Mouse (Mus musculus) midbrain, postnatal 0 days (tissue): ENCODE measurements around the gene Ehd4. TPM values are rescaled to one million over a fixed set of nuclear protein-coding genes. Genes with fewer than 3 reads are reported as not detected.
A peak's percentile ranks its signal among the peaks of the same experiment; 100 is the strongest.

Experiments used
- ATAC-seq: fragments of 200-750 bp; cut with Nextera tagmentation; 2 replicates; pipeline ENCODE4 v1.8.0; 2017; ENCODE audit warnings: moderate number of reproducible peaks, mild to moderate bottlenecking, moderate TSS enrichment, moderate library complexity; ENCODE audit not compliant: low FRiP score
- DNase-seq: peaks from one replicate; pipeline ENCODE4 v3.0.0-alpha.2; 2015; ENCODE audit warnings: low spot score
- H3K27ac ChIP-seq: fragments of 300-500 bp; sonication (generic); 2 replicates; pipeline ENCODE4 v1.5.1; 2014; ENCODE audit warnings: low read depth, mild to moderate bottlenecking, low read length, mixed read lengths
- H3K27me3 ChIP-seq: fragments of 300-500 bp; sonication (generic); 2 replicates; pipeline ENCODE4 v1.6.1; 2014; ENCODE audit warnings: low read length, control low read depth, mixed read lengths; ENCODE audit not compliant: insufficient read depth
- H3K36me3 ChIP-seq: fragments of 300-500 bp; sonication (generic); 2 replicates; pipeline ENCODE4 v1.6.1; 2014; ENCODE audit warnings: low read length, control low read depth, mixed read lengths; ENCODE audit not compliant: insufficient read depth
- H3K4me1 ChIP-seq: fragments of 300-500 bp; sonication (generic); 2 replicates; pipeline ENCODE4 v1.6.1; 2014; ENCODE audit warnings: mild to moderate bottlenecking, control low read depth, antibody characterized with exemption, low read length, mixed read lengths; ENCODE audit not compliant: insufficient read depth
- H3K4me2 ChIP-seq: fragments of 300-500 bp; sonication (generic); 2 replicates; pipeline ENCODE4 v1.6.1; 2014; ENCODE audit warnings: low read depth, mild to moderate bottlenecking, low read length, mixed read lengths; ENCODE audit not compliant: poor library complexity, severe bottlenecking
- H3K4me3 ChIP-seq: fragments of 300-500 bp; sonication (generic); 2 replicates; pipeline ENCODE4 v1.5.1; 2014; ENCODE audit warnings: low read depth, mild to moderate bottlenecking, low read length, moderate library complexity
- H3K9ac ChIP-seq: fragments of 300-500 bp; sonication (generic); replicated peaks from 2 replicates; pipeline ENCODE4 v1.6.1; 2014; ENCODE audit warnings: mild to moderate bottlenecking, low read length, moderate library complexity, mixed read lengths; ENCODE audit not compliant: poor library complexity, severe bottlenecking
- H3K9me3 ChIP-seq: fragments of 300-500 bp; sonication (generic); 2 replicates; pipeline ENCODE4 v1.6.1; 2016; ENCODE audit warnings: low read length, control low read depth
- CTCF ChIP-seq: IDR thresholded peaks from 2 replicates; pipeline ENCODE4 v1.5.1; 2016; ENCODE audit warnings: antibody characterized with exemption, mild to moderate bottlenecking
- WGBS: fragments of 180-500 bp; shearing (Covaris S2); extraction: QIAGEN DNeasy Blood & Tissue Kit; methylation state at CpG from one replicate; pipeline ENCODE4 v1.1.7; 2014; 5-methylcytosine and 5-hydroxymethylcytosine counted together
- polyA plus RNA-seq: library from polyadenylated mRNA; unstranded; fragments of >200 nt; fragmentation: Nextera tagmentation; extraction: Ambion mirVana; gene quantifications from 2 replicates; pipeline ENCODE4 v1.2.1, GENCODE M21; 2015
- total RNA-seq: library from RNA; depleted of rRNA; stranded (reverse); fragments of >200 nt; gene quantifications from 2 replicates; pipeline ENCODE4 v1.2.3, GENCODE M21; 2014; rRNA removed

Gene Ehd4
- 6.5 and 9.5 TPM in 2 replicates for total RNA-seq
- polyA plus RNA-seq, result 16.2 and 19.7 TPM in 2 replicates

- H3K4me3 ChIP-seq, result peak within 1 kb of the TSS; percentile 67
- no peak; the same call in 1 of the 2 replicates for TF ChIP-seq CTCF
- H3K4me2 ChIP-seq, result peak within 1 kb of the TSS; percentile 98
- peak; percentile 99 for ATAC-seq
- DNase-seq, result peak; percentile 99
- H3K27ac ChIP-seq, result no peak within 1 kb of the TSS
- no peaks in the 10 kb centered on the region for H3K27me3 ChIP-seq
- under 1% methylated on average over 51 of the region's 53 CpGs for WGBS
- H3K4me1 ChIP-seq, result 0 out of 2 replicates have a peak, but pooled peaks cover 6% of the 10 kb centered on the region
- no peaks in the 10 kb centered on the region for H3K36me3 ChIP-seq
- peak within 1 kb of the TSS; percentile 56 for H3K9ac ChIP-seq
- no peaks in the 10 kb centered on the region for H3K9me3 ChIP-seq
Observed at GRCm38 (mm10) chr2:120154361-120154894, at the start of gene Ehd4. Gene Ehd4 (minus strand): TSS chr2:120154606.

- no peaks in the 10 kb centered on the region for H3K4me1 ChIP-seq
- H3K4me3 ChIP-seq, result no peak overlapping the region
- WGBS, result 62% methylated on average over 3 of the region's 3 CpGs
- DNase-seq (no peak), ATAC-seq (no peak)
- no peaks in the 10 kb centered on the region for H3K27me3 ChIP-seq
- H3K9me3 ChIP-seq, result no peaks in the 10 kb centered on the region
- no peak overlapping the region for H3K4me2 ChIP-seq
- TF ChIP-seq CTCF, result no peak
- no peaks in the 10 kb centered on the region for H3K36me3 ChIP-seq
- H3K27ac ChIP-seq, result no peak overlapping the region
- no peak overlapping the region for H3K9ac ChIP-seq
Observed at GRCm38 (mm10) chr2:120203742-120204141, 49.3 kb upstream of the Ehd4 start.

GRCm38 (mm10) chr2:120200077-120200476 lies 45.7 kb upstream of the Ehd4 start:
- Histone ChIP-seq H3K27me3 (no peaks in the 10 kb centered on the region), H3K4me3 (no peak overlapping the region), H3K4me1 (no peaks in the 10 kb centered on the region), H3K9ac (no peak overlapping the region), H3K4me2 (no peak overlapping the region), H3K9me3 (peaks cover 9% of the 10 kb centered on the region; the same call in 1 of the 2 replicates), H3K27ac (no peak overlapping the region), H3K36me3 (peaks cover 4% of the 10 kb centered on the region; the same call in 1 of the 2 replicates)
- DNase-seq, result peak; percentile 6
- TF ChIP-seq CTCF, result no peak
- 58% methylated on average over 7 of the region's 7 CpGs for WGBS
- no peak for ATAC-seq

DNA sequence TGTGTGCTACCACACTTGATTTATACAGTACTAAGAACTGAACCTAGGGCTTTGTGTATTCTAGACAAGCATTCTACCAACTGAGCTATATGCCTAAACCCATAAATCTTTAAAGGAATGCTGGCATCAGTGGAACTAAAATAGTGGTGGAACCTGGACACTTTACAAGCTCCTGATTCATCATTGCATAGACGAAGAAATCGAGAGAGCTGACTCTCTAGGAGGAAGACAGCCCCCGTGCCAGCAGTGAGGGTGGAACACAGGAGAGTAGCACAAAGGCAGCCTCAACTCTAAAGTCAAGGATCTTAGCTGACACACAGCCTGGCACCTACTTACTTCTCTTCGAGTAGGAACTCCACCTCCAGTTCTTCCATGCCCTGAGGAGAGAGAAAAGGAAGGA lies 33.8 kb upstream of the Ehd4 start:
- Histone ChIP-seq H3K4me3 (no peak overlapping the region), H3K9me3 (no peaks in the 10 kb centered on the region), H3K36me3 (peaks cover 7% of the 10 kb centered on the region), H3K4me2 (no peak overlapping the region), H3K9ac (no peak overlapping the region), H3K4me1 (no peaks in the 10 kb centered on the region), H3K27ac (no peak overlapping the region), H3K27me3 (no peaks in the 10 kb centered on the region)
- no peak for TF ChIP-seq CTCF
- ATAC-seq (no peak), DNase-seq (no peak)
- WGBS, result 86% methylated on average over 4 of the region's 4 CpGs

DNA sequence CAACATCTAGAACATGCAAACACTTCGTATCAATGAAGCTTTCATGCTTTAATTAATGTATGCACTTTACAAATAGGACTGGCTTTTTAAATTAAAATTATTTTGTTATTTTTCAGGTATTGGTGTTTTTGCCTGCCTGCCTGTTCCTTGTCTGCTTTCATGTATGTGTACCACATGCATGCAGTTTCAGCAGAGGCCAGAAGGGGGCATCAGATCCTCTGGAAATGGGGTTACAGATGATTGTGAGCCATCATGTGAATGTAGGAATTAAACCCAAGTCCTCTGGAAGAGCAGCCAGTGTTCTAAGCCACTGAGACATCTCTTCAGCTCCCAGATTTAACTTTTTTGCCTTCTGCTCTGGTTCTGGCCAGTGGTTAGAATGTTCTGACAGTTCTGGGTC lies 33.2 kb upstream of the Ehd4 start:
- ATAC-seq, result no peak
- H3K4me1 ChIP-seq, result no peaks in the 10 kb centered on the region
- no peak overlapping the region for H3K27ac ChIP-seq
- peak; percentile 51 for TF ChIP-seq CTCF
- no peak overlapping the region for H3K4me3 ChIP-seq
- no peak overlapping the region for H3K4me2 ChIP-seq
- H3K9me3 ChIP-seq, result no peaks in the 10 kb centered on the region
- DNase-seq, result no peak
- H3K9ac ChIP-seq, result no peak overlapping the region
- H3K27me3 ChIP-seq, result no peaks in the 10 kb centered on the region
- WGBS, result 93% methylated on average over 1 of the region's 1 CpGs
- H3K36me3 ChIP-seq, result peaks cover 7% of the 10 kb centered on the region

GRCm38 (mm10) chr2:120185527-120186276 lies 31.3 kb upstream of the Ehd4 start:
- H3K9ac ChIP-seq, result no peak overlapping the region
- H3K9me3 ChIP-seq, result no peaks in the 10 kb centered on the region
- no peaks in the 10 kb centered on the region for H3K27me3 ChIP-seq
- ATAC-seq (no peak), DNase-seq (no peak)
- H3K4me2 ChIP-seq, result no peak overlapping the region
- H3K4me1 ChIP-seq, result no peaks in the 10 kb centered on the region
- H3K4me3 ChIP-seq, result no peak overlapping the region
- peak; percentile 53 for TF ChIP-seq CTCF
- H3K27ac ChIP-seq, result no peak overlapping the region
- peaks cover 7% of the 10 kb centered on the region for H3K36me3 ChIP-seq
- WGBS, result 79% methylated on average over 6 of the region's 6 CpGs
